Mouse (Mus musculus) spleen, adult 2 months (tissue): Measurements from ENCODE around the gene Fv1.

Experiments used
- CTCF ChIP-seq: fragments of 200-500 bp; IDR thresholded peaks from 2 replicates; pipeline ENCODE4 v1.5.1; 2011; ENCODE audit warnings: mild to moderate bottlenecking, inconsistent platforms; ENCODE audit not compliant: insufficient read depth, insufficient read length, insufficient replicate concordance; ENCODE audit errors: extremely low read depth
- POLR2A ChIP-seq: fragments of 200-500 bp; IDR thresholded peaks from 2 replicates; pipeline ENCODE4 v1.6.1; 2011; ENCODE audit warnings: low read depth, low read length, inconsistent platforms

DNA sequence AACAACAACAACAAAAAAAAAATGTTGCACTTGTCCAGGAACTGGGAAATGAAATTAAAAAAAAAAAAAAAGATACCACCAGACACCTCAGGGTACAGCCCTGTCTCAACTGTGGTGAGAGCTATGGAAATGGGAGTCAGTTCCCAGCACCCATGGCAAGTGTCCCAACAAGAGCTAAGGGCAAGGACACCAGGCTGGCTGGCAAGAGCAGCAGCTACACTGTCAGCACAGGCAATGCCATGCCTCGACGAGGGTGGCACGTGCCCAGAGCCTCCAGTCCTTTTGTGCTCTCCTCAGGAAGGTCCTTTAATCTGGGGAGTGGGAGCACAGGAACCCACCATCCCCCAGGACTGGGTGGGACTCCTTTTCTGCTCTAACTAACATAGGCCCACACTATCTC, 15.4 kb downstream of the Fv1 start:
- TF ChIP-seq CTCF (no peak), POLR2A (no peak)
